Mouse (Mus musculus) embryonic facial prominence, embryonic 12.5 days (tissue): ENCODE measurements around the gene Fam43a. TPM values are rescaled to one million over a fixed set of nuclear protein-coding genes. Genes with fewer than 3 reads are reported as not detected.

Experiments used
- ATAC-seq: fragments of 200-750 bp; cut with Nextera tagmentation; 2 replicates; pipeline ENCODE4 v1.8.0; 2017; ENCODE audit not compliant: insufficient number of reproducible peaks, insufficient read depth, low FRiP score, low TSS enrichment
- H3K27ac ChIP-seq: fragments of 300-500 bp; sonication (generic); 2 replicates; pipeline ENCODE4 v1.5.1; 2016; ENCODE audit warnings: mild to moderate bottlenecking
- H3K27me3 ChIP-seq: fragments of 300-500 bp; sonication (generic); 2 replicates; pipeline ENCODE4 v1.6.1; 2016; ENCODE audit warnings: mild to moderate bottlenecking, moderate library complexity
- H3K36me3 ChIP-seq: fragments of 300-500 bp; sonication (generic); 2 replicates; pipeline ENCODE4 v1.6.1; 2016; ENCODE audit warnings: mild to moderate bottlenecking
- H3K4me1 ChIP-seq: fragments of 300-500 bp; sonication (generic); 2 replicates; pipeline ENCODE4 v1.6.1; 2016
- H3K4me2 ChIP-seq: fragments of 300-500 bp; sonication (generic); replicated peaks from 2 replicates; pipeline ENCODE4 v1.6.1; 2016; ENCODE audit warnings: mild to moderate bottlenecking, moderate library complexity
- H3K4me3 ChIP-seq: fragments of 300-500 bp; sonication (generic); 2 replicates; pipeline ENCODE4 v1.5.1; 2016; ENCODE audit warnings: mild to moderate bottlenecking
- H3K9ac ChIP-seq: fragments of 300-500 bp; sonication (generic); 2 replicates; pipeline ENCODE4 v1.6.1; 2016; ENCODE audit warnings: mild to moderate bottlenecking, moderate library complexity
- H3K9me3 ChIP-seq: fragments of 300-500 bp; sonication (generic); 2 replicates; pipeline ENCODE4 v1.6.1; 2016; ENCODE audit warnings: mild to moderate bottlenecking, moderate library complexity
- WGBS: fragments of 180-500 bp; shearing (Covaris S2); methylation state at CpG from one replicate; pipeline ENCODE4 v1.1.7; 2016; 5-methylcytosine and 5-hydroxymethylcytosine counted together
- polyA plus RNA-seq: library from polyadenylated mRNA; unstranded; fragments of >200 nt; fragmentation: Nextera tagmentation; extraction: Ambion mirVana; gene quantifications from 2 replicates; pipeline ENCODE4 v1.2.1, GENCODE M21; 2016

The Fam43a gene
- polyA plus RNA-seq, 1 experiment from 2014 or later: 20.2 TPM

DNA sequence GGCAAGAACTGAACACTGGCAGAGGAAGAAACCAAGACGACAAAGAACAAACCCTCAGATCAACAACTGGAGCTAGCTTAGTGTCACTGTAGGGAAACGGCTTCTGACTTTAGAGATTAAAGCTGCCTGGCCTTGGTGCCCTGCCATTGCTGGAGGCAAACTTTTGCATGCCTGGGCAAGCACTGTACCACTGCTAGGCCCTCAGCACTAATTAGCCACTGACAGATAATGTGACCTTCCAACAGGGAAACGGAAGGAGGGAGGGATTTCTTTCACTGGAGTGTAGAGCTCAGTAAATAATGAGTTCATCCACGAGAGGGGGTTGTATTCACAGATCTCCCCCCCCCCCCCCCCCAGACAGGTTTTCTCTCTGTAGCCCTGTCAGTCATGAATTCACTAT is 27.3 kb upstream of the Fam43a start:
- Histone ChIP-seq H3K9ac (no peak overlapping the region), H3K27me3 (no peaks in the 10 kb centered on the region)

DNA sequence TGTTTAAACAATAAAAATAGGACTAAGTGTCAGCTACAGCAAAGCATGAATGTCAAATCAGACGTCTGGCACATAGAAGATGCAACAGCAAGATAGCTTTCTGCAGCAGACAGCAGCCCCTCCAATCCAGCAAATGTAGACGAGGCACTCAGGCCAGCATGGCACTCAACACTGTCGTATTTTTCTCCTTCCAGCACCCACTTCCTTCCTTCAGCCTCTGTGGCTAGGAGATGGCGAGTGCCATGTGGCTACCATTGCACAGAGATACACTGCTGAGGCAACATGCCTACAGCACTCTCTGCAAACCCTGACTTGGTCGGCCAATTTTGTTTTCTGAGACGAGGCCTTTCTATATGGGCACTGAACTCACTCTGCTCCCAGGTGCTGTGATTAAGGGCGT is 23.7 kb upstream of the Fam43a start:
- no peaks in the 10 kb centered on the region for H3K4me1 ChIP-seq
- H3K27ac ChIP-seq: no peak overlapping the region
- no peak overlapping the region for H3K4me2 ChIP-seq
- ATAC-seq: no peak
- no peaks in the 10 kb centered on the region for H3K9me3 ChIP-seq
- H3K27me3 ChIP-seq: no peaks in the 10 kb centered on the region
- no peak overlapping the region for H3K4me3 ChIP-seq
- H3K36me3 ChIP-seq: peaks cover 89% of the 10 kb centered on the region
- 84% methylated on average over 7 of the region's 7 CpGs for WGBS
- no peak overlapping the region for H3K9ac ChIP-seq

More for the DNA sequence above, 27.3 kb upstream of the Fam43a start:
- no peak overlapping the region for H3K4me3 ChIP-seq
- H3K36me3 ChIP-seq: peaks cover 89% of the 10 kb centered on the region
- 58% methylated on average over 4 of the region's 4 CpGs for WGBS
- H3K4me2 ChIP-seq: no peak overlapping the region
- ATAC-seq: no peak
- H3K4me1 ChIP-seq: no peaks in the 10 kb centered on the region
- no peaks in the 10 kb centered on the region for H3K9me3 ChIP-seq
- no peak overlapping the region for H3K27ac ChIP-seq

- H3K9me3 ChIP-seq: no peaks in the 10 kb centered on the region
- H3K4me3 ChIP-seq: no peak overlapping the region
- H3K4me2 ChIP-seq: no peak overlapping the region
- peaks cover 89% of the 10 kb centered on the region for H3K36me3 ChIP-seq
- H3K27ac ChIP-seq: no peak overlapping the region
- no peak for ATAC-seq
- H3K9ac ChIP-seq: no peak overlapping the region
- WGBS: 86% methylated on average over 1 of the region's 1 CpGs
- no peaks in the 10 kb centered on the region for H3K27me3 ChIP-seq
- H3K4me1 ChIP-seq: no peaks in the 10 kb centered on the region
Observed at GRCm38 (mm10) chr16:30576392-30576791, 23.1 kb upstream of the Fam43a start.

DNA sequence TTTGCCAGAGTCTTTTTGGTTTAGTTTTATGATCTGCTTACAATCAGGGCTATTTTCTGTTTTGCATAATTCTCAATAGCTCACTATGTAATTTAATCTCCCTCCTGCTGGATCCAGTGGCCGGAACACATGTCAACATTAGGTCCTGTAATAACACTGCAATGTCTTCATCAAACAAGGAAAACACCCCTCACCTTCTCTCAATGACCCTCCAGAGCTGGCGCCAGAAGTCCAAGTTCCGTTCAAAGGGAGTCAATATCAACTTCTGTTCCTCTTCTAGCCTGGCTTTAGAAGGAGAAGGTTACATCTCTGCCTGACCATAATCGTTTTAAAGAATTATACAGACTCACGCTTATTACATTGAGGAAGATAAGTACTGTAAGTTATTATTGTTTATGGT is 18.8 kb upstream of the Fam43a start:
- no peak overlapping the region for H3K4me3 ChIP-seq
- no peak overlapping the region for H3K4me2 ChIP-seq
- no peak overlapping the region for H3K27ac ChIP-seq
- 0 out of 2 replicates have a peak, but pooled peaks cover 4% of the 10 kb centered on the region for H3K4me1 ChIP-seq
- H3K27me3 ChIP-seq: no peaks in the 10 kb centered on the region
- H3K36me3 ChIP-seq: peaks cover 98% of the 10 kb centered on the region
- no peaks in the 10 kb centered on the region for H3K9me3 ChIP-seq
- H3K9ac ChIP-seq: no peak overlapping the region
- no peak for ATAC-seq
- WGBS: 80% methylated on average over 5 of the region's 5 CpGs

- ATAC-seq: no peak
- WGBS: 2% methylated on average over 19 of the region's 19 CpGs
- Histone ChIP-seq H3K27ac (peak overlapping the region; percentile 55; the same call in 1 of the 2 replicates), H3K27me3 (no peaks in the 10 kb centered on the region), H3K9ac (peak overlapping the region; percentile 67), H3K4me2 (peak overlapping the region; percentile 89), H3K36me3 (peaks cover 37% of the 10 kb centered on the region), H3K4me1 (peaks cover 13% of the 10 kb centered on the region; the same call in 1 of the 2 replicates), H3K4me3 (peak overlapping the region; percentile 74), H3K9me3 (no peaks in the 10 kb centered on the region)
Observed at GRCm38 (mm10) chr16:30586935-30587493, 12.5 kb upstream of the Fam43a start.

- Histone ChIP-seq H3K4me3 (peak within 1 kb of the TSS; percentile 74), H3K27ac (peak within 1 kb of the TSS; percentile 55; the same call in 1 of the 2 replicates), H3K9me3 (no peaks in the 10 kb centered on the region), H3K27me3 (no peaks in the 10 kb centered on the region), H3K9ac (peak within 1 kb of the TSS; percentile 67), H3K36me3 (peaks cover 30% of the 10 kb centered on the region), H3K4me1 (peaks cover 13% of the 10 kb centered on the region; the same call in 1 of the 2 replicates), H3K4me2 (peak within 1 kb of the TSS; percentile 89)
- 5% methylated on average over 35 of the region's 35 CpGs for WGBS
- ATAC-seq: peak; percentile 84
Observed at GRCm38 (mm10) chr16:30587494-30588327, 11.8 kb upstream of the Fam43a start, which contains the start of gene Lsg1. Gene Lsg1, minus strand, starts transcription at chr16:30587592.

DNA sequence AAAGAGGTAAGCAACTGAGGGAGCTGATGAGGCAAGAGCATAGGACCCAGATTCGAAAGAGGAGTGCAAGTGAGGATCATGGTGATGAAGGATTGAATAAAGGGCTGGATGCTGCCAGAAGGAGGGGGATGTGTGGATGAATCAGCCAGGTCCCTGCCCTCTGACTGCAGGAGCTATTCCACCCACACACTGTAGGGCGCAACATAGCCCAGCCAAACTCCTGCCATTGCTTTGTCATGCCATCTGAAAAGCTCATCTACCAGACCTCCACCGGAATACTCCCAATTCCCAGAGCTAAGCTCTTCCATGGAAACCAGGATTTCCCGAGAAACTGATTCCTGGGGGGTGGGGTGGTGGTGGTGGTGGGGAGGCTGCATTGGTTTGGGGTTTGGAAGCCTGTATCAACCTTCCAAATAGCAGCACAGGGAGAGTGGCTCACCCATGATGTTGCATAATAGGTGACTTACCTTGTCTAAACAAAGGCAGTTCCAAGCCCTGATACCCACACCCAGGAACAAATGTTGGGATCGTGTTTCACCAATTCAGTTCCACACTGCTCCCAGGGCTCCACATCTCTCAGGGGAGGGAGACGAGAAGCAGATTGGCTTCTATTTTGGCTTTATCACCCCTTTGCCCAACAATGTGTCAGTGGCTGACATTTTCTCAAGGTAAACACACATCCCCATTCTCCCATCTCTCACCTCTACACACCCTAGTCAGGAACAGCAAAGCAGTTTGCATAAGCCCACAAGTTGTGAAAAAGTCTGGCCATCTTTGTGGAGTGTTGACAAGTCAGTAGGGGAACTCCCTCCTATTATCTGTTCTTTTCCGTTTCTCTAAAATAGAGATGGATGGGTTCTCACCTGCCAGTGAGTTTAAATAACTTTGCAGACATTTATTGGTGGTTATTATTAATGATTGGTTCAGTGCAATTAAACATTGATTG is 9.0 kb upstream of the Fam43a start:
- peaks cover 2% of the 10 kb centered on the region; the same call in 1 of the 2 replicates for H3K36me3 ChIP-seq
- H3K9me3 ChIP-seq: no peaks in the 10 kb centered on the region
- no peak overlapping the region for H3K9ac ChIP-seq
- no peaks in the 10 kb centered on the region for H3K27me3 ChIP-seq
- no peak overlapping the region for H3K27ac ChIP-seq
- no peak for ATAC-seq
- no peak overlapping the region for H3K4me2 ChIP-seq
- peaks cover 12% of the 10 kb centered on the region; the same call in 1 of the 2 replicates for H3K4me1 ChIP-seq
- no peak overlapping the region for H3K4me3 ChIP-seq
- WGBS: 46% methylated on average over 7 of the region's 7 CpGs

GRCm38 (mm10) chr16:30591990-30592389 is 7.5 kb upstream of the Fam43a start:
- Histone ChIP-seq H3K4me2 (no peak overlapping the region), H3K9ac (no peak overlapping the region), H3K36me3 (no peaks in the 10 kb centered on the region), H3K27ac (no peak overlapping the region), H3K4me3 (no peak overlapping the region), H3K9me3 (no peaks in the 10 kb centered on the region), H3K4me1 (0 out of 2 replicates have a peak, but pooled peaks cover 3% of the 10 kb centered on the region), H3K27me3 (peaks cover 5% of the 10 kb centered on the region; the same call in 1 of the 2 replicates)
- WGBS: 43% methylated on average over 3 of the region's 3 CpGs
- no peak for ATAC-seq

DNA sequence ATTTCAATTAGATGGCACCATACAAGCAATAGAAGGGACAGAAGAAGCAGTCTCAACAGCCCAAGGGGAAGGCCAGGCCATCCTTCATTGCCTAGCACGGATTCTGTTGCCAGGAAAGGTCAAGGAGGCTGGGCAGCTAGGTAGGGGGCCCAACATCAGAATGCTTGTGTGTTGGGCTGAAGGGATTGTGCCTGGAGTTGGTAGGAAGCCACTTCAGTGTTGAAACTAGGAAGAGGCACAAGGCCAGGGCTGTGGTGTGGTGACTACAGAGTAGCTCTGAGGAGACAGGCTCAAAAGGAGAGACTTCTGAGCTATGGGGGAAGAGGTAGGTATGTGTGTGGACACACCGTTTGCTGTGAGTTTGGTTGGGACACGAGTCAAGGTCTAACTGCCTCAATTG is 4.2 kb upstream of the Fam43a start:
- H3K9me3 ChIP-seq: no peaks in the 10 kb centered on the region
- peaks cover 5% of the 10 kb centered on the region; the same call in 1 of the 2 replicates for H3K27me3 ChIP-seq
- WGBS: 53% methylated on average over 3 of the region's 3 CpGs
- H3K9ac ChIP-seq: no peak overlapping the region
- H3K36me3 ChIP-seq: no peaks in the 10 kb centered on the region
- H3K4me2 ChIP-seq: no peak overlapping the region
- H3K4me3 ChIP-seq: no peak overlapping the region
- H3K4me1 ChIP-seq: 0 out of 2 replicates have a peak, but pooled peaks cover 1% of the 10 kb centered on the region
- ATAC-seq: no peak
- H3K27ac ChIP-seq: no peak overlapping the region

DNA sequence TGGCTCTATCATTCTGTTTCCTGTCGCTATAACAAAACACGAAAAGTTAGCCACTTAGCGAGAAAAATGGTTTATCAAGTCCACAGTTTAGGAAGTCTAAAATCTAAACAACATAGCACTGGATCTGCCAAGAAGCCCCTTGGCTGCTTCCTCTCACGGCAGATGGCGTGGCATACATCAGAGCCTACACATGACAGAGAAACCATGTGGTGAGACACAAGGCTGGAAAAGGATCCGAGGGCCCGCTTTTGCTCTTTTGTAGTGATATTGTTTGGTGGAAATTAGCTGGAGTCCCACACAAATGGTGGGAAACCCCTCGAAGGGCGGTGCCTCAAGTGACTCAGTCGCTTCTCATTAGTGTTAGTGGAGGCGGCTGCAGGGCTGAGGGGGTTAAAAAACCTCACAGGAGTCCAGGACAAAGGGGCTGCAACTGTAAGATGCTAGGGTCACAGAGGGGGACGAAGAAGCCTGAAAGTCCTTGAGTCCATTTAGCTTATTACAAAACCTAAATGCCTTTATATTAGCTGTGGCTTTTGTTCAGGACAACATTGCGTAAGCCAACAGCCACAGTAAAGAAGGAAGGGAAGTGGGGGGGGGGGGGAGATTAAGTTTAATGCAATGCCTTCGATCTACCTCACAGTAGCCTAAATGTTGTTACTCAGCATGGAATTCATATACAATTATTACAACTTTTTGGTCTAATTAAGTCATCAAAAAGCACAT is 3.5 kb upstream of the Fam43a start:
- Histone ChIP-seq H3K4me2 (no peak overlapping the region), H3K4me1 (peaks cover 8% of the 10 kb centered on the region; the same call in 1 of the 2 replicates), H3K36me3 (no peaks in the 10 kb centered on the region), H3K9ac (no peak overlapping the region), H3K27ac (no peak overlapping the region), H3K27me3 (peaks cover 7% of the 10 kb centered on the region; the same call in 1 of the 2 replicates), H3K4me3 (no peak overlapping the region), H3K9me3 (no peaks in the 10 kb centered on the region)
- 68% methylated on average over 14 of the region's 14 CpGs for WGBS
- no peak for ATAC-seq
